ENCODE assay signal across 21 mouse cellular contexts in the genomic region with DNA sequence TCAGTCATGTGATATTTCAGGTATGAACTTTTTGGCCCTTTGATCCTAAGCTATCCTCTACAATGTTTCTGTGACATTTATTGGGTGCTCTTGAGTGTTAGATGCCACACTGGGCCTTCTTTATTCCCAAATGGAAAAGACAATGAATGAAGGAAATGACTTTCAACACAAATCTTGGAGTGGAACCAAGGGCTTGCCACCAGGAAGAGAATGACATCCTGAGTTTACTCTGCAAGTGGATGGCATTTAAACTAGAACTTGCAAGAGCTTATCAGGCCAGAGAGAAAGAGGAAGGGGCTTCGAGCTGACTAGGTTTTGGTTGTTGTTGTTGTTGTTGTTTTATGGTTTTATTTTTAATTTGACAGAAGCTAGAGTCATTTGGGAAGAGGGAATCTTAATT.
"Had no signal": no experiment of that assay in that cellular context is flagged by ENCODE, and none has a peak within 500 bp of the region (broad histone marks: within the 10 kb centered on the region; RNA-seq: fewer than 3 reads in every experiment).

No protein-coding gene starts in this region.

- H3K4me1 ChIP-seq: limb, embryonic 12.5 days; limb, embryonic 15.5 days; midbrain, embryonic 12.5 days; midbrain, embryonic 15.5 days; neural tube, embryonic 12.5 days; neural tube, embryonic 15.5 days; stomach, embryonic 15.5 days had no signal

- ATAC-seq: intestine, embryonic 16.5 days; liver, postnatal 0 days; midbrain, embryonic 15.5 days had no signal

- DNase-seq: kidney, adult 18-20 months; kidney, adult 9 months; kidney, postnatal 14 days; kidney, postnatal 4 days; left cerebral cortex, postnatal 4 days; liver, postnatal 0 days; right cerebral cortex, adult 18-20 months; right cerebral cortex, postnatal 14 days; right cerebral cortex, postnatal 4 days; thymus, postnatal 25 days had no signal

- H3K36me3 ChIP-seq: limb, embryonic 12.5 days; limb, embryonic 15.5 days; midbrain, embryonic 12.5 days; midbrain, embryonic 15.5 days; neural tube, embryonic 12.5 days; neural tube, embryonic 15.5 days; stomach, embryonic 15.5 days had no signal

- H3K27ac ChIP-seq: limb, embryonic 12.5 days; limb, embryonic 15.5 days; liver, embryonic 14.5 days; macrophage; midbrain, embryonic 12.5 days; midbrain, embryonic 15.5 days; neural tube, embryonic 12.5 days; neural tube, embryonic 15.5 days; stomach, embryonic 15.5 days had no signal

- H3K9ac ChIP-seq: limb, embryonic 12.5 days; limb, embryonic 15.5 days; liver, embryonic 14.5 days; liver, postnatal 0 days; midbrain, embryonic 12.5 days; midbrain, embryonic 15.5 days; neural tube, embryonic 12.5 days; neural tube, embryonic 15.5 days; stomach, embryonic 15.5 days had no signal

- H3K4me3 ChIP-seq: limb, embryonic 12.5 days; limb, embryonic 15.5 days; midbrain, embryonic 12.5 days; midbrain, embryonic 15.5 days; neural tube, embryonic 12.5 days; neural tube, embryonic 15.5 days; stomach, embryonic 15.5 days had no signal

- H3K27me3 ChIP-seq: limb, embryonic 12.5 days; limb, embryonic 15.5 days; midbrain, embryonic 12.5 days; midbrain, embryonic 15.5 days; neural tube, embryonic 12.5 days; neural tube, embryonic 15.5 days; stomach, embryonic 15.5 days had no signal

- H3K9me3 ChIP-seq: neural tube, embryonic 15.5 days had no signal

- H3K4me2 ChIP-seq: limb, embryonic 12.5 days; limb, embryonic 15.5 days; liver, embryonic 11.5 days; midbrain, embryonic 12.5 days; midbrain, embryonic 15.5 days; neural tube, embryonic 12.5 days; neural tube, embryonic 15.5 days; stomach, embryonic 15.5 days had no signal
